Mouse (Mus musculus) kidney, adult 2 months (tissue): Measurements from ENCODE around the gene Smco2.

Source experiments
- CTCF ChIP-seq: fragments of 200-500 bp; conservative IDR thresholded peaks from 2 replicates; pipeline ENCODE4 v1.5.1; 2011; ENCODE audit warnings: low read depth, mild to moderate bottlenecking, control low read depth, low read length, moderate library complexity, mixed read lengths; ENCODE audit not compliant: insufficient read depth, insufficient read length
- POLR2A ChIP-seq: fragments of 200-500 bp; IDR thresholded peaks from one replicate; pipeline ENCODE4 v1.6.1; 2011; ENCODE audit warnings: low read depth, low read length, control low read depth

DNA sequence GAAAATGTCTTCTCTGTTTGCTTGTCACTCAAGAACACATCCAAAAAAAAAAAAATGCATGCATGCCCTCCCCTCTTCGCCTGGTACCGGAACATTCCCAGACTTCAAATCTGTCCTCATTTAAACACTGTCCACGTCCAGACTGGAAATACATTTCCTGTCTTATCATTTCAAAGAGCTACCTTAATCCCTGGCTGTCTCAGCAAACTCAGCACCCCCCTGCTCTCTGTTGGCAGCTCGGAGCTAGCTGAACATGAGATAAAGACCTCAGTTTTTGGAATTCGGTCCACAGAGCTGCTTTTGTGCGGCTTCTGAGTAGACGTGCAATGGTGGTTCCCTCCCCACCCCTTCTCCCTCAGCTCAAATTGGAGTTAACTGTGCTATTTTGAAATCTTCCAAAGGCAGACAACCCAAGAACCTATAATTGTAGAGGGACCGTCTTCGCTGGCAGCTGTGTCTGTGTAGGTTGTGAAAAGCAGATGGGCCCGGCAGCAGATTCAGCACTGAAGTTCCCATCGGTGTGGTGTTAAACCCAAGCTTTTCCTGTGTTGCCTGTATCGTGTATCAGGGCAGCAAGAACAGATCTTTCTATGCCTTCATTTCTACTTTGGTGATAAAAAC is 27.6 kb downstream of the Smco2 start:
- TF ChIP-seq CTCF (no peak), POLR2A (no peak)
